Mouse (Mus musculus) left cerebral cortex, postnatal 36 days (tissue): ENCODE data around the gene Ptprn. TPM values are rescaled to one million over a fixed set of nuclear protein-coding genes. Genes with fewer than 3 reads are reported as not detected.

Experiments
- DNase-seq, 2 experiments: peaks; one replicate each; pipeline ENCODE4 v3.0.0; 2021 to 2022; ENCODE audit warnings: low spot score in 2 of 2, mixed read lengths in 1 of 2
- intact Hi-C: fragments of 180-260 bp; cut with DNase I; formaldehyde crosslinking; loops from one replicate; pipeline ENCODE4 v1.15.1; 2025
- microRNA-seq: library from miRNA; unstranded; fragments of <30 nt; microRNA quantifications from one replicate; pipeline ENCODE4 v1.2.0, GENCODE M21; 2022
- total RNA-seq, 2 experiments: library from RNA; stranded (reverse); gene quantifications; 2 replicates each; pipeline ENCODE4 v1.2.3; 2021

Ptprn gene
- total RNA-seq, 2 experiments from 2014 or later: 468 to 499 TPM

- DNase-seq: peak; percentile 97
- intact Hi-C loops: no loop called here
Observed at GRCm38 (mm10) chr1:75210136-75211087, 53.9 kb downstream of the Ptprn start, which contains the start of the genes Glb1l and Stk16. Glb1l (minus strand) TSS chr1:75210813. Stk16 (plus strand) TSS chr1:75210838.

GRCm38 (mm10) chr1:75208967-75209678 is 55.2 kb downstream of the Ptprn start:
- no peak for DNase-seq
- intact Hi-C loops: no loop called here

- intact Hi-C loops: no loop called here
- no peak for DNase-seq
Observed at GRCm38 (mm10) chr1:75201236-75201635, 63.1 kb downstream of the Ptprn start.

Small RNAs within 50 kb of the gene (microRNA-seq; reads per million reads assigned to microRNA genes)
- not detected for gene Gm27943

Other genes starting within 250 kb of the Ptprn start
- gene Nhej1, start 139.3 kb downstream of the Ptprn start, total RNA-seq: 1 to 10 TPM; 1.7 to 3.4 TPM
- gene Slc23a3, start 130.6 kb downstream of the Ptprn start, total RNA-seq: under 1 TPM; 0.84 to 0.88 TPM
- gene Cnppd1, start 121.8 kb downstream of the Ptprn start, total RNA-seq: 10 to 100 TPM; 28.8 to 32.6 TPM
- gene Retreg2, start 121.7 kb downstream of the Ptprn start, total RNA-seq: 100 to 1,000 TPM; 184 to 202 TPM
- 10 to 100 TPM; 25.9 to 30.1 TPM for gene Zfand2b, start 95.9 kb downstream of the Ptprn start, total RNA-seq
- gene Abcb6, start 84.1 kb downstream of the Ptprn start, total RNA-seq: 10 to 100 TPM; 22.8 to 24.7 TPM
- gene Ankzf1, start 72.4 kb downstream of the Ptprn start, total RNA-seq: 10 to 100 TPM; 21.6 to 31.7 TPM
- gene Atg9a, start 72.3 kb downstream of the Ptprn start, total RNA-seq: 100 to 1,000 TPM; 138 to 146 TPM
- 10 to 100 TPM; 10.4 to 15.8 TPM for gene Glb1l, start 53.7 kb downstream of the Ptprn start, total RNA-seq
- 10 to 100 TPM; 80.3 to 85.9 TPM for gene Stk16, start 53.7 kb downstream of the Ptprn start, total RNA-seq
- 100 to 1,000 TPM; 579 to 672 TPM for gene Tuba4a, start 44.6 kb downstream of the Ptprn start, total RNA-seq
- gene A630095N17Rik, start 32.4 kb downstream of the Ptprn start, total RNA-seq: not detected
- 10 to 100 TPM; 91.6 to 97.6 TPM for gene Dnajb2, start 28.1 kb downstream of the Ptprn start, total RNA-seq
- gene Resp18, start 13.9 kb upstream of the Ptprn start, total RNA-seq: 100 to 1,000 TPM; 122 to 146 TPM
- 10 to 100 TPM; 51.9 to 55.9 TPM for gene Dnpep, start 53.5 kb upstream of the Ptprn start, total RNA-seq
- gene Des, start 95.8 kb upstream of the Ptprn start, total RNA-seq: 1 to 10 TPM in 1 of 2 experiments, under 1 TPM in 1; 0.84 to 1.5 TPM
- 100 to 1,000 TPM; 173 to 212 TPM for gene Speg, start 110.8 kb upstream of the Ptprn start, total RNA-seq
- 10 to 100 TPM; 50.0 to 59.0 TPM for gene Gmppa, start 171.4 kb upstream of the Ptprn start, total RNA-seq
- gene Asic4, start 185.9 kb upstream of the Ptprn start, total RNA-seq: 10 to 100 TPM; 13.2 to 15.7 TPM
- 10 to 100 TPM; 75.3 to 86.3 TPM for gene Chpf, start 214.8 kb upstream of the Ptprn start, total RNA-seq
- 100 to 1,000 TPM in 1 of 2 experiments, 10 to 100 TPM in 1; 94.2 to 105 TPM for gene Tmem198, start 215.0 kb upstream of the Ptprn start, total RNA-seq
- gene Obsl1, start 241.9 kb upstream of the Ptprn start, total RNA-seq: 10 to 100 TPM; 25.4 to 33.2 TPM
- gene Inha, start 242.6 kb upstream of the Ptprn start, total RNA-seq: 10 to 100 TPM; 18.6 to 30.8 TPM